Mouse (Mus musculus) hindbrain, postnatal 0 days (tissue): ENCODE data around the gene Rnf34. TPM values are rescaled to one million over a fixed set of nuclear protein-coding genes. Genes with fewer than 3 reads are reported as not detected.
A peak's percentile ranks its signal among the peaks of the same experiment; 100 is the strongest.

Experiments used
- ATAC-seq: fragments of 200-750 bp; cut with Nextera tagmentation; 2 replicates; pipeline ENCODE4 v1.8.0; 2017; ENCODE audit warnings: mild to moderate bottlenecking, moderate TSS enrichment, moderate library complexity
- DNase-seq: peaks from one replicate; pipeline ENCODE4 v3.0.0-alpha.2; 2015; ENCODE audit warnings: low spot score
- H3K27ac ChIP-seq: fragments of 300-500 bp; sonication (generic); 2 replicates; pipeline ENCODE4 v1.5.1; 2014; ENCODE audit warnings: mild to moderate bottlenecking
- H3K27me3 ChIP-seq: fragments of 300-500 bp; sonication (generic); 2 replicates; pipeline ENCODE4 v1.6.1; 2014; ENCODE audit warnings: low read length, mixed read lengths; ENCODE audit not compliant: insufficient read depth
- H3K36me3 ChIP-seq: fragments of 300-500 bp; sonication (generic); 2 replicates; pipeline ENCODE4 v1.6.1; 2014; ENCODE audit warnings: low read length, mixed read lengths; ENCODE audit not compliant: insufficient read depth
- H3K4me1 ChIP-seq: fragments of 300-500 bp; sonication (generic); 2 replicates; pipeline ENCODE4 v1.6.1; 2014; ENCODE audit warnings: antibody characterized with exemption, low read length, mixed read lengths; ENCODE audit not compliant: insufficient read depth
- H3K4me2 ChIP-seq: fragments of 300-500 bp; sonication (generic); 2 replicates; pipeline ENCODE4 v1.6.1; 2014; ENCODE audit warnings: low read depth, mild to moderate bottlenecking, low read length, moderate library complexity, mixed read lengths
- H3K4me3 ChIP-seq: fragments of 300-500 bp; sonication (generic); 2 replicates; pipeline ENCODE4 v1.5.1; 2014; ENCODE audit warnings: low read length
- H3K9ac ChIP-seq: fragments of 300-500 bp; sonication (generic); replicated peaks from 2 replicates; pipeline ENCODE4 v1.6.1; 2014; ENCODE audit warnings: mild to moderate bottlenecking, low read length, moderate library complexity, mixed read lengths
- H3K9me3 ChIP-seq: fragments of 300-500 bp; sonication (generic); 2 replicates; pipeline ENCODE4 v1.6.1; 2016; ENCODE audit warnings: low read length, mixed read lengths
- CTCF ChIP-seq: IDR thresholded peaks from 2 replicates; pipeline ENCODE4 v1.5.1; 2016; ENCODE audit warnings: antibody characterized with exemption, control low read depth, low read depth
- WGBS: fragments of 180-500 bp; shearing (Covaris S2); extraction: QIAGEN DNeasy Blood & Tissue Kit; methylation state at CpG from one replicate; pipeline ENCODE4 v1.1.7; 2014; 5-methylcytosine and 5-hydroxymethylcytosine counted together
- polyA plus RNA-seq: library from polyadenylated mRNA; unstranded; fragments of >200 nt; fragmentation: Nextera tagmentation; extraction: Ambion mirVana; gene quantifications from 2 replicates; pipeline ENCODE4 v1.2.1, GENCODE M21; 2015
- total RNA-seq: library from RNA; depleted of rRNA; stranded (reverse); fragments of >200 nt; gene quantifications from 2 replicates; pipeline ENCODE4 v1.2.3, GENCODE M21; 2014

The Rnf34 gene
- total and polyA plus RNA-seq, 2 experiments from 2014 or later, result 23.8 to 46.2 TPM

DNA sequence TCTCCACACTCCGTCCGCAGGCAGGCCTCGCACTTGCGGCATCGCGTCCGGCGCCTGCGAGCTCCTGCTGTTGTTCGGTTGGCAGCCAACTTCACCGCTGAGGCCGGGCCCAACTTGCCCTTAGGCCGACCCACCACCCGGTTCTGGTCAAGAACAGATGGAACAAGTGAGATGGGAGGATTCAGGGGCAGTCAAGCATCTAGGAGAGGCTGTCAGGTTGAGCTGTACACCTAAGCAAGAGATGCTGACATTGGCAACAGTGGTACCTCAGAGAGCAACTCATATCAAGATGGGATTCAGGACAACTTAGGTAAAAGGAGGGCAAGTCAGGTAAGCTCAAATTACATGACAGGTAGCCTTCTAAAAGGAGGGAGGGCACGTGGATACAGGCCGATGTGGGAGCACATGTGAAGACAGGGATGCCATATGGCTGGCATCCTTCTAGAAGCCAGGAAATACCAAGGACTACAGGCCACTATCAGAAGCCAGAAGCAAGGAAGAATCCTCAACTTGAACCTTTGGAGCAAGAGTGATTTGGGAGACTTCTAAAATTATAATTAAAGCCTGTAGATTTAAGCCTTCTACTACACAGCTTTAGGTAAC lies 38.9 kb downstream of the Rnf34 start:
- Histone ChIP-seq H3K9me3 (no peaks in the 10 kb centered on the region), H3K27ac (no peak overlapping the region), H3K4me1 (no peaks in the 10 kb centered on the region), H3K4me3 (no peak overlapping the region), H3K9ac (no peak overlapping the region), H3K36me3 (no peaks in the 10 kb centered on the region), H3K27me3 (no peaks in the 10 kb centered on the region), H3K4me2 (no peak overlapping the region)
- WGBS, result 87% methylated on average over 16 of the region's 16 CpGs
- no peak for TF ChIP-seq CTCF
- DNase-seq (no peak), ATAC-seq (no peak)

DNA sequence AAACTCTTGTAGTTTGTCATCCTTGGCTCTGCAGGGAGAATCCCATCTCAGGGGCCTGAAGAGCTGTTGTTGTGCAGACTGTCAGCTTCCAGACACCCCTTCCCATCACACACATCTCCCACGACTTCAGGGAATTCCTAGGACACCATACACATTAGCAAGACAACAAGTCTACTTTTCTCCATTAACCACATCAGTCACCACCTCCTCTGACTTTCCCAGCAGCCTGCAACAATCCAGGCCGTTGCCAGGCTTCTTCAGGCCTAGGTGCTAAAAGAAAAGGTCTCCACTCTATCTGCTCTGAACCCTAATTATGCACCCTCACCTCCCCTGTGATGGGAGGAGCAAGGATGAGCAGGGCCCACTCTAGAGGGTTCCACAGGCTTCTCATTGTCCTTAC lies 40.5 kb downstream of the Rnf34 start:
- Histone ChIP-seq H3K4me3 (no peak overlapping the region), H3K9me3 (no peaks in the 10 kb centered on the region), H3K4me2 (no peak overlapping the region), H3K27me3 (no peaks in the 10 kb centered on the region), H3K36me3 (no peaks in the 10 kb centered on the region), H3K9ac (no peak overlapping the region), H3K27ac (no peak overlapping the region), H3K4me1 (no peaks in the 10 kb centered on the region)
- 55% methylated on average over 2 of the region's 2 CpGs for whole genome bisulfite sequencing
- no peak for ATAC-seq
- TF ChIP-seq CTCF, result no peak
- no peak for DNase-seq

DNA sequence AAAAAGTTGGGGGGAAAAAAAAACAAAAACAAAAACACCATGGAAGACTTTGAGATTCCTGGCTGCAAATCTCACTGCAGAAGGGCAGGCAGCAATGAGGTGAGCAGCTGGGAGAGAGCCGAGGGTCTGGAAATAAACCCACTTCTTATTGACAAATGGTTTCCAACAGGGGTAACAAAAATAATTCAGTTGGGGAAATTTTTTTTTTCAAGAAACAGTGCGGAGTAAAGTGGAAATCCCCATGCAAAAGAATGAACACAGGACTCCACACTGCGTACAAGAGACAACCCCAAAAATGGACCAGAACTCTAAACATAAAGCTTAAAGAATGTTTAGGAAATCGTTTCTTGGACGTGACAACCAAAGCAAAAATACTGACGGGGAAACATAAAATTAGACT lies 43.4 kb downstream of the Rnf34 start:
- no peak for DNase-seq
- H3K4me2 ChIP-seq, result no peak overlapping the region
- H3K9ac ChIP-seq, result no peak overlapping the region
- H3K27me3 ChIP-seq, result no peaks in the 10 kb centered on the region
- 97% methylated on average over 6 of the region's 6 CpGs for WGBS
- no peak overlapping the region for H3K4me3 ChIP-seq
- no peak overlapping the region for H3K27ac ChIP-seq
- H3K36me3 ChIP-seq, result no peaks in the 10 kb centered on the region
- H3K4me1 ChIP-seq, result no peaks in the 10 kb centered on the region; the same call in 1 of the 2 replicates
- TF ChIP-seq CTCF, result no peak
- no peak for ATAC-seq
- H3K9me3 ChIP-seq, result no peaks in the 10 kb centered on the region

DNA sequence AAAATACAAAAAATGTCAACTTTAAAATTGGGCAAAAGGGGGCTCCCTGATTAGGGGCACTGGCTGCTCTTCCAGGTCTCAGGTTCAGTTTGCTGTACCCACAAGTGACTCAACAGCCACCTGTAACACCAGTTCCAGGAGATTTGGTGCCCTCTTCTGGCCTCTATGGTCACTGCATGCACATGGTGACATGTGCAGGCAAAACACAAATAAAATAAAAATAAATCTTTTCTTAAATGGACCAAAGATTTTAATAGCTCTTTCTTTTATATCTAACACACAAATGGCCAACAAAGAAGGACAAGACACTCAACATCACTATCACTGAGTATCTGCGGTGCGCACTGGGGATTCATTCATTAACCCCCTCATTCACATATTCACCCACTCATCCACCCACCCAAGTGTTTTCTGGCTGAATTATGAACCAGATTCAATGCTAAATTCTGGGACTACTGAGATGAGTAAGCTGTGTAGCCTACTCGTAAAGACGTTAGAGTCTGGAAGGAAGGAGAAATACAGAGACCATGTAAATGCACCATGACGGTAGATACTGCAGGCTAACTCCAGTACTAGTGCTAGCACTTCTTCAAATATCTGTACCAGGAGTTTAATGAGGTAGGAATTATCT lies 44.3 kb downstream of the Rnf34 start:
- Histone ChIP-seq H3K27ac (no peak overlapping the region), H3K4me2 (no peak overlapping the region), H3K27me3 (no peaks in the 10 kb centered on the region), H3K4me1 (peaks cover 8% of the 10 kb centered on the region; the same call in 1 of the 2 replicates), H3K36me3 (no peaks in the 10 kb centered on the region), H3K9me3 (no peaks in the 10 kb centered on the region), H3K4me3 (no peak overlapping the region), H3K9ac (no peak overlapping the region)
- peak; percentile 69 for DNase-seq
- peak; percentile 75 for TF ChIP-seq CTCF
- 90% methylated on average over 5 of the region's 5 CpGs for WGBS
- no peak for ATAC-seq

DNA sequence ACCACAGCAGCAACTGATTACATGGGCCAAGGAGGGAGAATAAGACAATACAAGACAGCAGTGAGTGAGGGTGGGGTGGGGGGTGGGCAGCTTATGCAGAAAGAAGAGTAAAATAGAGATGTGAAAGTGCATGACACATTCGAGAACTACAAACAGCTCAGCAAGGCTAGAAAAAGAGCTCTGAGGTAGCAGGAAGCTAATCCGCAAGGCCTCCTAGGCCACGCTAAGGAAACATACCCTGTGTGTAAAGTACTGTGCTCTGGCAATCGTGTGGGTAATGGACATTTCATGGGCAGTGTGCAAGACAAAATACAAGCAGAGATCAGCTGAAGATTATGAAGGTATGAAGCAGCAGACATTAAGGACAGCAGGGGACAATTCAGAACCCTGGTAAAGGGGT lies 45.0 kb downstream of the Rnf34 start:
- TF ChIP-seq CTCF, result no peak
- no peak overlapping the region for H3K4me3 ChIP-seq
- no peaks in the 10 kb centered on the region for H3K36me3 ChIP-seq
- H3K9me3 ChIP-seq, result no peaks in the 10 kb centered on the region
- no peak for DNase-seq
- 65% methylated on average over 4 of the region's 4 CpGs for WGBS
- no peaks in the 10 kb centered on the region for H3K27me3 ChIP-seq
- no peak for ATAC-seq
- no peak overlapping the region for H3K4me2 ChIP-seq
- H3K9ac ChIP-seq, result no peak overlapping the region
- H3K27ac ChIP-seq, result peak overlapping the region; percentile 20; the same call in 1 of the 2 replicates
- H3K4me1 ChIP-seq, result peaks cover 8% of the 10 kb centered on the region; the same call in 1 of the 2 replicates

DNA sequence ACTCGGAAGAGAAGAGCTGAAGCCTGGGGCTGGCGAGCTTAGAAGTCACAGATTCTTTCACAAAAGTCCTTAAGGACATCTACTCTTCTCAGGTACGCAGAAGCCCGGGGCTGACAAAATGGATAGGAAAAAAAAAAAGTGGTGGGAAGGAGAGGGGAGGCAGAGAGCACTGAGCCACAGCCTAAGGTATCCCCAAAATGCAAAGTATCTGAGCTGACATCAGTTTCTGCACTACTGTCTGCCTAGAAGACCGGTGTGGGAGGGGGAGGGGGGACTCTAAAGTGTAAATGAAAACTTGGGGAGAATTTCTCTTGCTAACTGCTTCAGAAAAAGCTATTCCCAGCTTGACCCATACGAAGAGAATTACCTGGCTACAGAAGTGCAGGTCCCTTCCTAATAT lies 48.3 kb downstream of the Rnf34 start:
- no peak for DNase-seq
- Histone ChIP-seq H3K4me2 (peak overlapping the region; percentile 90), H3K36me3 (no peaks in the 10 kb centered on the region), H3K9me3 (no peaks in the 10 kb centered on the region), H3K4me3 (peak overlapping the region; percentile 86; the same call in 1 of the 2 replicates), H3K9ac (no peak overlapping the region), H3K4me1 (peaks cover 8% of the 10 kb centered on the region; the same call in 1 of the 2 replicates), H3K27ac (no peak overlapping the region), H3K27me3 (no peaks in the 10 kb centered on the region)
- 78% methylated on average over 6 of the region's 6 CpGs for WGBS
- no peak for TF ChIP-seq CTCF
- ATAC-seq, result no peak
